Comparison of ENCODE assay signal across 12 mouse cellular contexts in the genomic region with DNA sequence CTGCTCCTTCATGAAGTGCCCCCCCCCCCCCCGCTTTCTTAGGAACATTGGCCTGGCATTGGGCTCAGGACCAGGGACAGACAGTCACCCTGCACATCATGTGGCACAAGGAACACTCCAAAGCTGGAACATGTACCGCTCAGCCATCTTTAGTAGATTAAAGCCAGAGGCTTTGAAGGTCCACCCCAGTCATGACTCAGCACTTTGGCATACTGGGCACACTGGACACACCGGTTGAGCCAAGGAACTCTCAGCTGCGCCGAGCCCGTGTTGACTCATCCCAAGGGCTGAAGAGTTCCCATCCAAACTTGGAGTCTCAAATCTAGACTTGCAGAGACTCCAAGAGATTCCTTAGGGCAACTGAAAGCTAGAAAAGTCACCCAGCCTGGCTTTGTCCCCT.
A peak's percentile ranks its signal among the peaks of the same experiment; 100 is the strongest.
DNase-seq lines count a peak whose midpoint lies in the region; ATAC-seq lines count a peak whose summit lies in the region.
"Had no signal": no experiment of that assay in that cellular context is flagged by ENCODE, and none has a peak within 500 bp of the region (broad histone marks: within the 10 kb centered on the region; RNA-seq: fewer than 3 reads in every experiment).

No protein-coding gene starts in this region.

- 69% methylated on average over 6 of the region's 6 CpGs for WGBS in limb, embryonic 15.5 days
- WGBS in limb, embryonic 10.5 days = 87% methylated on average over 6 of the region's 6 CpGs

- H3K27me3 ChIP-seq in limb, embryonic 15.5 days = no peaks in the 10 kb centered on the region
- no peaks in the 10 kb centered on the region for H3K27me3 ChIP-seq in limb, embryonic 10.5 days (ENCODE audit: low read depth, poor library complexity, severe bottlenecking)
- H3K27me3 ChIP-seq: forebrain, embryonic 15.5 days; hindbrain, embryonic 15.5 days; midbrain, embryonic 12.5 days had no signal

- no peaks in the 10 kb centered on the region for H3K9me3 ChIP-seq in limb, embryonic 15.5 days
- H3K9me3 ChIP-seq in limb, embryonic 10.5 days (replicated peaks) = 0 out of 2 replicates have a peak, but pooled peaks cover 2% of the 10 kb centered on the region
- H3K9me3 ChIP-seq: forebrain, embryonic 15.5 days; hindbrain, embryonic 15.5 days had no signal

- H3K27ac ChIP-seq in limb, embryonic 15.5 days = peak overlapping the region; percentile 11; the same call in 1 of the 2 replicates
- no peak overlapping the region for H3K27ac ChIP-seq in limb, embryonic 10.5 days
- H3K27ac ChIP-seq: forebrain, embryonic 15.5 days; hindbrain, embryonic 15.5 days; midbrain, embryonic 12.5 days had no signal

- no peak for DNase-seq in limb, embryonic 10.5 days (ENCODE audit: low spot score)
- peak; percentile 68 for DNase-seq in adrenal gland, postnatal 25 days
- DNase-seq in heart, postnatal 36 days = peak; percentile 40 to 57
- peak; percentile 89 for DNase-seq in urinary bladder, postnatal 14 days (ENCODE audit: low spot score)
- DNase-seq in thymus, postnatal 0 days (ENCODE audit: low spot score) = no peak
- DNase-seq in ovary, postnatal 36 days (ENCODE audit: low spot score) = no peak
- no peak for DNase-seq in left cerebral cortex, adult 8-10 months (ENCODE audit: low spot score in 2 of 2)

- no peak overlapping the region for H3K4me3 ChIP-seq in limb, embryonic 15.5 days
- H3K4me3 ChIP-seq in limb, embryonic 10.5 days = no peak overlapping the region
- H3K4me3 ChIP-seq: forebrain, embryonic 15.5 days; hindbrain, embryonic 15.5 days; midbrain, embryonic 12.5 days had no signal

- no peak; the same call in 1 of the 2 replicates for ATAC-seq in limb, embryonic 15.5 days (ENCODE audit: insufficient number of reproducible peaks, low FRiP score, low TSS enrichment, low read depth)
- ATAC-seq: forebrain, embryonic 15.5 days had no signal

- H3K36me3 ChIP-seq in limb, embryonic 15.5 days = no peaks in the 10 kb centered on the region
- H3K36me3 ChIP-seq in limb, embryonic 10.5 days = no peaks in the 10 kb centered on the region
- H3K36me3 ChIP-seq: forebrain, embryonic 15.5 days; hindbrain, embryonic 15.5 days; midbrain, embryonic 12.5 days had no signal

- intact Hi-C loops in heart, postnatal 36 days (cut with DNase I) = loop anchor here (10.0 kb wide), 1 partner anchor 405 kb away; the partner anchor contains the start of gene Twistnb

- H3K4me1 ChIP-seq in limb, embryonic 15.5 days = peaks cover 18% of the 10 kb centered on the region
- 0 out of 2 replicates have a peak, but pooled peaks cover 5% of the 10 kb centered on the region for H3K4me1 ChIP-seq in limb, embryonic 10.5 days
- H3K4me1 ChIP-seq: hindbrain, embryonic 15.5 days had no signal

- H3K4me2 ChIP-seq in limb, embryonic 15.5 days = no peak overlapping the region
- H3K4me2 ChIP-seq: forebrain, embryonic 15.5 days; hindbrain, embryonic 15.5 days; liver, embryonic 11.5 days; midbrain, embryonic 12.5 days had no signal

- H3K9ac ChIP-seq in limb, embryonic 15.5 days = no peak overlapping the region
- H3K9ac ChIP-seq: forebrain, embryonic 15.5 days; hindbrain, embryonic 15.5 days; midbrain, embryonic 12.5 days had no signal

Comparison
In these comparisons a context has a peak if more than half of its experiments do, and no peak if none do; other contexts are left out.
1. DNase-seq: peak in adrenal gland, postnatal 25 days (single experiment), heart, postnatal 36 days (2 of 2) and urinary bladder, postnatal 14 days (single experiment); none in limb, embryonic 10.5 days (single experiment), thymus, postnatal 0 days (single experiment), ovary, postnatal 36 days (single experiment) and left cerebral cortex, adult 8-10 months (0 of 2).